Mouse (Mus musculus) embryonic fibroblast, embryonic 13.5 days (primary cell): Measurements from ENCODE around the gene Cela3a. TPM values are rescaled to one million over a fixed set of nuclear protein-coding genes. Genes with fewer than 3 reads are reported as not detected.
A peak's percentile ranks its signal among the peaks of the same experiment; 100 is the strongest.
"Not testable (repeated sequence)": the region's sequence is repeated elsewhere in the genome, so short reads cannot be mapped to it uniquely, and the experiment has no call there.

ENCODE experiments used
- H3K27ac ChIP-seq: 2 replicates; pipeline ENCODE4 v1.5.1; 2012; ENCODE audit warnings: low read length, control low read depth, inconsistent platforms; ENCODE audit not compliant: insufficient read depth
- H3K4me1 ChIP-seq: 2 replicates; pipeline ENCODE4 v1.6.1; 2011; ENCODE audit warnings: low read length; ENCODE audit not compliant: control insufficient read depth, insufficient read depth
- H3K4me3 ChIP-seq: 2 replicates; pipeline ENCODE4 v1.5.1; 2011; ENCODE audit warnings: mild to moderate bottlenecking, control low read depth, low read length; ENCODE audit not compliant: insufficient read depth
- CTCF ChIP-seq: IDR thresholded peaks from 2 replicates; pipeline ENCODE4 v1.5.1; 2011; ENCODE audit warnings: mild to moderate bottlenecking, control low read depth, low read length, moderate library complexity, borderline replicate concordance; ENCODE audit not compliant: insufficient read depth
- POLR2A ChIP-seq: IDR thresholded peaks from 2 replicates; pipeline ENCODE4 v1.6.1; 2011; ENCODE audit warnings: low read depth, mild to moderate bottlenecking, control low read depth, low read length, moderate library complexity
- polyA plus RNA-seq: library from polyadenylated mRNA; stranded (reverse); fragments of >200 nt; gene quantifications from 2 replicates; pipeline ENCODE4 v1.2.4, GENCODE M21; 2011; ENCODE audit warnings: low read depth; ENCODE audit not compliant: missing spikeins, insufficient read length

Gene Cela3a
- polyA plus RNA-seq, 1 experiment, result not detected

DNA sequence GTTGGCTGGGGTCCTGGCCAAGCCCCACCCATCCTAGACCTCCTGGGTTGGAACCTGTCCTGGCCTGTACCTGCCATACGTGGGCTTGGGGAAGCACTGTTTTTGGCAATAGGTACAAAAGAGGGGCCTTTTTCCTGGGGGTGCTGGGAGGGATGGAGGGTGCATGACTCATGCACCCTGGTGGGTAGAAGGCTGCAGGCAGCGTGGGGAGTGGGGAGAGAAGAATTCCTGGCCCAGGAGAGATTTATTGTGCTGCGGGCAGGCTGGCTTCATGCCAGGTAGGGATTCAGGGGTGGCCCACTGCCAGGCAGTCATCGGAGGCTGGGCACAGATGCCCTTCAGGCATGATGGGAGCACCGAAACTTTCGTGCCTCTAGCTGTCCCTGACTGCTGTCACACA, 38.6 kb upstream of the Cela3a start:
- Histone ChIP-seq H3K4me3 (no peak overlapping the region), H3K27ac (peak overlapping the region; percentile 71), H3K4me1 (peaks cover 16% of the 10 kb centered on the region)
- TF ChIP-seq POLR2A (no peak), CTCF (no peak)

DNA sequence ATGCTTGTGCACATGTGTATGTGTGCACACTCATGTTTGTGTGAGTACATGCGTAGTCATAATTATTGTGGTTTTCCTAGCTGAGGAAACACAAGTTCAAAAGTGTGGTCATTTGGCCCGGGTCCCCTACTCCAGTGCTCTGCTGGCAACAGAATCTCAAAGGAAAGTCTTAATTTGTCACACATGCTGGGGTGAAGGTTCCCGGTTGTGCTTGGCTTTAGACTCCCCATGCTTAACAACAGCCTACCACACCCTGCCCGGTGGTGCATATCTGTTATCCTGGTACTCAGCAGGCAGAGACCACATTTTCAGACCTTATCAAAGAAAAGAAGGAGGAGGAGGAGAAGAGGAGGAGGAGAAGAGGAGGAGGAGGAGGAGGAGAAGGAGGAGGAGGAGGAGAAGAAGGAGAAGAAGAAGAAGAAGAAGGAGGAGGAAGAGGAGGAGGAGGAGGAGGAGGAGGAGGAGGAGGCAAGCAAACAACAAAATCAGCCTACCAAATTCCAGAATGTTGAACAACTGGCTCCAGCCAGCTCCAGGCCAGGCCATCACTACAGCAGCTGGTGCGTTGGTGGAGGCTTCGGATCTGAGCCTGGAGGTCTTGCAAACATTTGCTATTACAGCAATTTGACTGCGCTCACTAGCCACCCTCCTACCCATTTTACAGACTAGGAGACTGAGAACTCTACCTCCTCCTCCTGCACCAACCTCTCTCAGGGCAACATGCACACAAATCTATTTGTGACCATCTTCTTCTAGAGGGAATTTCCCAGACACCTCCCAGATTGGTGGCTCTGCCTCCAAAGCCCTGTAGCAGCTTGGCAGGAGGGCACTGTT, 38.0 kb upstream of the Cela3a start:
- Histone ChIP-seq H3K4me1 (peaks cover 16% of the 10 kb centered on the region), H3K4me3 (no peak overlapping the region), H3K27ac (peak overlapping the region; percentile 71)
- no peak for TF ChIP-seq CTCF
- TF ChIP-seq POLR2A, result no peak

DNA sequence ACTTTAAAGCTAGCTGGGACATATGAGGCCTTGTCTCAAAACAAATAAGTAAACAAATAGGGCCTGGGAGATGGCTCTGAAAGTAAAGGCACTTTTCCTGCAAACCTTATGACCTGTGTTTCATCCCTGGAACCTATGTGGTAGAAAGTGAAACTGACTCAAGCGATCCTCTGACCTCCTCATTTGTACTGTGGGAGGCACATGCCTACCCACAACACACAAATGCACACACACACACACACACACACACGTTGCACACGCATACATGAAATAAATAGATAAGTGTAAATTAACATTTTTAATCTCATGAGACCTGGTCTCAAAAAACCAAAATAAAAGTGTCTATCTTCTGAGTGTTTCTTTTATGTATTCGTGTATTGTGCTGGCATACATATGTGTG, 36.3 kb upstream of the Cela3a start:
- TF ChIP-seq POLR2A (no peak), CTCF (no peak)

DNA sequence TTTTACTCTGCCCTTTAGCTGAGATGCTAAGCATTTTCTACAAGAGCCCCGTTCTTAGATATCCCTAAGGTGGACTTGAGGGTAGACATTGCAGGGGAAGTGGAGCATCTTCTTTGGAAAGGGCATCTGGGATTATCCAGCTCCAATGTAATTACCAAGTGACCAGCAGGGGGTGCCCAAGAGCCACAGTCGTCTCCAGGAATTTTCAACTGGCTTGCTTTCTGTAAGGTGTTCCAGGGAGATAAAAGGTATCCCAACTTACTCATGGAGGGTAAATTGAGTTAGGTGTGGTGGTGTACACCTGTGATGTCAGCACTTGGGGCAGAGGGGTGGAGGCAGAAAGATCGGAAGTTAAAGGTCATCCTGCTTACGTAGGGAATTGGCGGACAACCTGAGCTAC, 34.0 kb upstream of the Cela3a start:
- H3K4me3 ChIP-seq, result no peak overlapping the region
- 0 out of 2 replicates have a peak, but pooled peaks have one; percentile 19 for TF ChIP-seq CTCF
- TF ChIP-seq POLR2A, result no peak
- peaks cover 8% of the 10 kb centered on the region for H3K4me1 ChIP-seq
- no peak overlapping the region for H3K27ac ChIP-seq

More for the DNA sequence above, 36.3 kb upstream of the Cela3a start:
- no peak overlapping the region for H3K27ac ChIP-seq
- no peak overlapping the region for H3K4me3 ChIP-seq
- peaks cover 16% of the 10 kb centered on the region for H3K4me1 ChIP-seq

DNA sequence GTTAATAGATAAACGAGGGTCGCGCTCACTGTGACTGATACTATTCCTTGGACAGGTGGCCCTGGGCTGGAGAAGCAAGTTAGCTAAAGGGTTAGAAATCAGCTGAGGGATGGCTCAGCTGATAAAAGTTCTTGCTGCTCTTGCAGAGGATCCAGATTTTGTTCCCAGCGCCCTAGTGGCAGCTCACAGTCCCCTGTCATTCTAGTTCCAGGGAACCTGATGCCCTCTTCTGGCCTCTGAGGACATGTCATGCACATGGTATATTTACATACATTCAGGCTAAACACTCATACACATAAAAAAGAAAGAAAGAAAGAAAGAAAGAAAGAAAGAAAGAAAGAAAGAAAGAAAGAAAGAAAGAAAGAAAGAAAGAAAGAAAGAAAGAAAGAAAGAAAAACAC, 31.7 kb upstream of the Cela3a start:
- Histone ChIP-seq H3K27ac (no peak overlapping the region), H3K4me3 (no peak overlapping the region), H3K4me1 (no peaks in the 10 kb centered on the region)
- TF ChIP-seq CTCF (no peak), POLR2A (no peak)

DNA sequence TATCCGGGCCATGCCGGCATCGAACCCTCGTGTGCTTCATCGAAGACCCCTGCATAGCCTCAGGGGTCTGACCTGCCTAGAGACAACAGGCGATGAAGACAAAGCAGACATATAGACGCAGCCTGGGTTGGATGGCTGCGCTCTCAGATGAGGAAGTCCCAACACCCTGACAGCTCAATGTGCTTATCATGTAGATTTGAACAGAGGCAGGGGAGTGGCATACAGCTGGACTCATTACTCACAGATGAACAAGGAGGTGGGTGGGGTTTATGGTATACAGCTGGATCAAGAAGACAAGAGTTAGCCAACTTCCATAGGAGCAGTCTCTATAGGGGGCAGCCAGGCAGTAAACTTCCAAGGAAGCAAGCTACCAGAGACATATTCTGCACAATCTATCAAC, 29.3 kb upstream of the Cela3a start:
- H3K27ac ChIP-seq, result no peak overlapping the region
- H3K4me3 ChIP-seq, result no peak overlapping the region
- H3K4me1 ChIP-seq, result no peaks in the 10 kb centered on the region
- TF ChIP-seq POLR2A (no peak), CTCF (no peak)

DNA sequence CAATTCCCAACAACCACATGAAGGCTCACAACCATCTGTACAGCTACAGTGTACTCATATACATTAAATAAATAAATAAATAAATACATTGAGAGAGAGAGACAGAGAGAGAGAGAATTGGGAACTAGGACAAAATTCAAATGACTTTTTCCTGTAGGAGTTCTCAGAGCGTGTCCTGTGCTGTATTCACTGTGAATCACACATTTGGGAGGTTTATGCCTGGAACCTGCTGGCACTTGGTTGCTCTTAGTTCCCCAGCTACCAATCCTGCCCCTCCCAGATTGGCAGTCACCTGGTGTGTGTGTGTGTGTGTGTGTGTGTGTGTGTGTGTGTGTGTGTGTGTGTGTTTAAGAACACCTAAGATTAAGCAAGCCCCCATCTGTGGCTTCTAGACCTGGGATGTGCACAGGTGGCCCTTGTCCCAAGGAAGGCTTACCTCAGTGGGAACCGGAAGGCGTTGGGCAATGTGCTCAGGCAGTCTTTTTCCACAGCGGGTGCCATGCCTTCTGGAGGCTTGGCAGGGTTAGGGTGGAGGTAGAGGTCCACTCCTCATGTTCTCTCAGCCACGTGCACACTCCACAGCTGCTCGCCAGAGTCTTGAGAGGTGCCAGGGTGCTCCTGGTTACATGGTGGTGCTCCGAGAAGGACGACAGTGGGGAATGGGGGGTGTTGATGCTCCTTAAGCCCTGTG, 27.5 kb upstream of the Cela3a start:
- Histone ChIP-seq H3K4me1 (no peaks in the 10 kb centered on the region), H3K4me3 (no peak overlapping the region), H3K27ac (no peak overlapping the region)
- no peak for TF ChIP-seq CTCF
- no peak for TF ChIP-seq POLR2A

DNA sequence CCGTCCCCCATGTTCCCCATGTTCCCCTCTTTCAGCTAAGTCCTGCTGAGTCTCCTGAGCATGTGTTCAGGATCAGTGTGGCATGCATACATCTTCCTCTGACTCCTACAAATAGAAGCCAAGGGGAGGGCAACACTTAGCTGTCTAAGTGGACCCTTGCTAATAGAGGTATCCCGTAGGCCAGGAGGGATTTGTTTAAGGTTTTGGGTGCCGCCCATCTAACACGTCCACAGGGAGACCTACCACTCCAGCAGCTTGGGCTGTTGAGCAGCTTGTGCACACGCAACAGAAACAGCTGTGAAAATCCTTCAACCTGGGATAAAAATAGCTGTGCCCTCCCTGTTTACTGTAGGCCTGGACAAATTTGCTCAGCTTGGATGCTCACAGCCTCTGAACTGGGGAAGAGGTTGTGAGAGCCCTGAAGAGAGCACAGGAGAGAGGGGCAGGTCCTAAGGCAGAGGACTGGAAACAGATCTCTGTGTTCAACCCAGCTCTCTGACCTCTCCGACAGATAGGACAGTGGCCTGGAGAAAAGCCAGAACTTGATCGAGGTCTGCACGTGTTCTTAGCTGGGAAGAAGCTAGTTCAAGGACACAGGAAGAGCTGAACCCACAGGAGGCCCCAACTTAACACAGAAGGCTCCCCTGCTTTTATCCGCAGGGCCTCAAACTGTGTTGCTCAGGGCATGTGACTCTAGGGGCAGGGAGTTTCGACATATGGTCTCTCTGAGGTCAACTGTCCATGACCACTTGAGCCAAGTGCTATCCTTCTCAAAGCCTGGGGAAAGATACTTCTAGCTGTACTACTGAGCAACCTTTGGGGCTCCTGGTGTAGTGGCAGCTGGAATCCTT, 23.3 kb upstream of the Cela3a start:
- not testable (repeated sequence) for H3K27ac ChIP-seq, H3K4me3 ChIP-seq, H3K4me1 ChIP-seq

DNA sequence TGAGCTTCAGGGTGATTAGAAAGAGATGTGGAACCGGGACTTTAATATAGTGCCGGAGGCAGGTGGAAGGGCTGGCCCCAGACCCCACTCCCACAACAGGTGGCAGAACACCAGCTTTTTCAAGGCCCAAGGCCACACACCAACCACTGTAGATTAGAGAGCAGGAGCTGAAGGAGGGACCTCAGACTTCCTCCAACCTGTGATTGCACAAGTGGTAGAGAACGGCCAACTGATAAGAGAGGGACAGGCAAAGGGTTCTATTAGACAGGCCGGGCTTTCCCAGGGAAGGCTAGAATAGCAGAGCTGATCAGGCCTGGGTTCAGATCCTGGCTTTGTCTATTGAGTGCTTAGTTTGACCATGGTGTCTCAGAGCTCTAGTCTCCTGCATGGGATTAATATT, 20.9 kb upstream of the Cela3a start, which contains the start of gene Cela3b:
Gene Cela3b, minus strand, starts transcription at position 39 of the 400 bp plus-strand sequence.
- Histone ChIP-seq H3K4me1 (no peaks in the 10 kb centered on the region), H3K27ac (no peak within 1 kb of the TSS), H3K4me3 (no peak within 1 kb of the TSS)
- TF ChIP-seq POLR2A (no peak), CTCF (no peak)
